Mouse (Mus musculus) induced T-regulatory cell, adult 2 months (primary cell): ENCODE data around the gene Astn2.

ENCODE experiments used
- DNase-seq: peaks from one replicate; pipeline ENCODE4 v3.0.0-alpha.2; 2012; ENCODE audit warnings: low read depth

The Astn2 gene

DNA sequence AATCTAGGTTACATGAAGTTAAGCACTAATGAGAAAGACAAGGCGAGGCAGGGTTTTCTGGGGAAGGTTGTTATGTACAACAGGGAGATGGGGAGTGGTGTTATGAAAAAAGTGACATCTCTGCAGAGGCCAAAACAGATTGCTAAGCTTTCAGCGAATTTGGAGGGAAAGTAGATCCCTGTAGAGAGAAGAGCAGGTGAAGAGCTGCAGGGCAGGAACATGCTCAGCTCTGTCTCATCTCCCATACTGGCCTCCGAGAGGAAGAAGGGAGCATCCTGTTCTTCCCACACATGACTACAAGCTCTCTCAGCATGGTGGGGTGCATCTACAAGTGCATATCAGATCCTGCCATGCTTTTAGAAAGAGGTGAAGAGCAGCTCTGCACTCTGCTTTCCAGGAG, 245.7 kb downstream of the Astn2 start:
- DNase-seq = no peak

DNA sequence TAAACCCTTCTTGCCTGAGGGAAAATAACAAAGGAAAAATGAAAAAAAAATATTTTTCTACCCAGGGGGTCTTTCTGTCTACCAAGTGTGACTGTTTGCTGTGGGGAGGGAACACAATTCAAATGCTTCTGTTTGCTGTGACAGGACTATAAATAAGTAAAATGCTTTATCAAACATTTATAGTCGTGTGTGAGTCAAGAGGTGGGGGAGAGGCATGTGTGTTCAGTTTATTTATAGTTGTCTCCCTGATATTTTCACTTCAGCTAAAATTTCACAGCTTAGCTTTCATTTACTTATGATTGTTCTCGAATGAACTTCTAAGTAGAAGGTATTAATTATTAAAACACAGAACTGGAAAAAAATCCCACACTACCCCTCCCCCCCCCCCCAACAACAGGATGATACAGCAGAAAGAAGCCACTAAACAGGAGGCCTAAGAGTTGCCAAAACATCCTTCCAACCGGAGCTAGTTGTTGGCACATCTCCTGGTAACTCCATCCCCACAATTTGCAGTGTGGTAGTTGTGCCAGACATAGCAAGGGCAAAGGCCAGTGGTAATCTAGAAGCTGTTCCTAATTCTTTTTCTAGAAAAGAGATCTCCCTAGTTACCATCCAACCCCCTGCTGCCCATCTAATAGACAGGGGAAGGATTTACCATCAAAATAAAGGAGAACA, 246.8 kb downstream of the Astn2 start:
- no peak for DNase-seq

DNA sequence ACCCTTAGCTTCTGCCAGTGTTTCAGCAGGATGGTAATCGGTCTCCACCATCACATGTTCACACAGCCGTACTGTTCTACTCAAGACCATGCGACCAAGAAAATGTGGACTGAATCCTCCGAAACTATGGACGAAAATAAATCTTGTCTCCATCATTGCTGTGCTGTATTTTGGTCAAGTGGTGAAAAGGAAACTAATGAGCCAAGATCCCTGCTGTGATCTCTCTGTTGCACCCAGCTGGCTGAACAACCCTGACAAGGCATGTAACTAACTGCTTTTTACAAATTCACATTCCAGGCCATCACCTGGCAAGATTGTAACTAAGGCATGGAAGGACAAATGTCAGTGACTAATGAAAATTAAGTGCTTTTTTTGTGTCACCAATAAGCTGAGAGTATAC, 257.9 kb downstream of the Astn2 start:
- DNase-seq = no peak

DNA sequence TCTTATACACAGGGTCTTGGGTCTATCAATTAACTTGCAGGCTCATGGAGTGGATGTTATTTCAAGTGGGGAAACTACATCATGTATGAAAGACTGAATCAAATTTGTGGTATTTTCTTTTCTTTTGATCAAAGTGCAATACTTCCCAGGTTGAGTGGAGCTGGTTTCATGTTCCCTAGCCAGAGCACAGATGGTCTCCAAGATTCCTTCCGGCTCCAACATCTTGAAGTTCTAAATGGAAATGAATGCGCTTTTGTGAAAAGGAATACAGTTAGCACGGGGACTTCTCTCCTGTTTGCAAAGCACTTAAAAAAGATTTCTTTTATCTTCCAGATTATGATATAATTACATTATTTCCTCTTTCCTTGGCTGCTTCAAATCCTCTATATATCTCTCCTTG, 278.2 kb downstream of the Astn2 start:
- DNase-seq = no peak

DNA sequence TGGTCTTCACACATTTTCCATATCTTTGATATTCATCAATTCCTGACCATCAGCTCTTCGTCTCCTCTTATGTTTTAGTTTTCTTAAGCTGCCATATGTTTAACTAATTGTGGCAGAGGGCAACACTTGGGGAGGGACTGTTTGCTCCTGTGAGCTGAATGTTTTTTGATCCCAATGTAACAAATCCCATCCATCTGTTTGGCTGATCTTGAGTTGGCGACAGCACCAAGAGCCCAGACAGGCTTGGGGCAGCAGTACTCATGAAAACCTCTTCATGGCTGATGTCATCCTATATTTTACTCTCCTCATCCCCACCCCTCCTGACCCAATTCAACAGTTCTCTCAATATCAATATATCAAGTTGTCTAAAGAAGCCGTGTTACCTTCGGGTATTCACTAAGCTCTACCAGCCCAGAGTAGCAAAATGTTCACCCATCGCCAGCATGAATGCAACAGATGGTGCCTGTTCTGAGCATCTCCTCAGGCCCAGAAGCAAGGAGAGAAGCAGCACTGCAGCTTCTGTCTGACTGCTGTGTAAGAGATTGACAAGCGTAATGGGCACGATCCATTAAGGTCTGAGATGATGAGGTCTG, 281.5 kb downstream of the Astn2 start:
- no peak for DNase-seq

DNA sequence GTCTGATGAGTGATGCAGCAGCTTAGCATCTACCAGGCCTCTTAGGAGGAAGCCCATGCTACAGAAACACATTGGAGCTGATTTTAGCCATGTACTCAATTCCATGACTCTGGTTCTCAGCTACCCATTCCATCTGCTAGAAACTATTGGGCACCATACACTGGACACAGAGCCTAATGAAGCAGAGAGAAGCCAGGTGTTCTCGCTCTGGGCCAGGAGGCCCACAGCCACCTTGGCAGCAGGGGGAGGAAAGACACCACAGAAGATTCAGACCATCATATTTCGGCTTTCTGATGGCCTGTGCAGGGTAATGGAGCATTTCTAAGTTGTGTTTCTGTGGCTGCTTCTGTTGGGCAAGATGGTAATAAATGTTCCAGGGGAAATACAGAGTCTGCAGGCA, 290.2 kb downstream of the Astn2 start:
- no peak for DNase-seq

DNA sequence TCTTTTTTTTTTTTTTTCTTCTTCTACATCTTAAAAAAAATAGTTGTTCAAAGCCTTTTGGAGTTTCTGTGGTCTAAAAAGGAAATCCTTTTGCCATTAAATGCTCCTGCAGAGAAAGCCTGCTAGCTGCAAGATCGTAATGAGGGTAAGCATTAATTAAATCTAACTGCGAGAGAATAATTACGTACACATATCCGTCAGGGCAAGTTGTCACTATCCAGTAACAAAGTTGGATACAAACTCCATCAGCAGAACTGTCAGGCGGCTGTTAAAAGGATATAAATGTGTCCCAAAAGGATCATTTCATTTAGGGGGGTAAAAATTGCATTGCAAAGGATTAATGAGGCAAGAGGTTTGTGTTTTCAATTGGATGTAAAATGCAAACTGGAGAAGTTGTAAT, 302.4 kb downstream of the Astn2 start:
- DNase-seq = no peak

DNA sequence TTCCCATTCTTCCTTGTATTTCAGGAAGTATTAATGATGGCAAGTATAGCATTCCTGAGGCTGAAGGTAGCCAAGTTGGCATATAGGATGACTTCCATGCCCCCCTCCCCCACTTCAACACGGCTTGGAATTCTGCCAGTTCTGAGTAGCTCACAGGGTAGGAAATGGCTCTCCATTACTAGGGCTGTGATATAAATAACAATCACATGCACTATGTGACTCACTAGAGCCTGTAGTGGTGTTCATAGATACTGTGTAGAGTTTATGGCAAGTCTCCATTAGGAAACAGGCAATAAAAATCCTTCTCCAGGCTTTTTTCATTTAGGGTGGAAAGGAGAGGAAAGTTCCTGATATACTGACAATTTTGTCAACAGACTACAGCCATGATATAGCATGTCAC, 306.8 kb downstream of the Astn2 start:
- no peak for DNase-seq

DNA sequence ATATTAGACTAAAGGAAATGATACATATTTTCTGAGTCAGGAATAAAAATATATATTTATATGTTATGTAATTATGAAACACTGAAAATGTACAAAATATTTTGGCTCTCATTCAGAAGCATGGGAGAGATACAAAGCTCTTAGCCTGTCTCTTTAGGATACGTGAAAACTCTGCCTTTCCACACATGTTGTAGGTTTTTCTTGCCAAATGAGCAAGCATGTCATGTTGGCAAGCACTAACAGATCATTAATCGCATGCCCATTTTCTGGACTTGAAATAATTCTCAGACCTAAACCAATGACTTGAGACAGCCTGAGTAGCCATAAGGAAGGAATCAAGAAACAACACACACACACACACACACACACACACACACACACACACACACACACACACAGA, 308.3 kb downstream of the Astn2 start:
- no peak for DNase-seq

DNA sequence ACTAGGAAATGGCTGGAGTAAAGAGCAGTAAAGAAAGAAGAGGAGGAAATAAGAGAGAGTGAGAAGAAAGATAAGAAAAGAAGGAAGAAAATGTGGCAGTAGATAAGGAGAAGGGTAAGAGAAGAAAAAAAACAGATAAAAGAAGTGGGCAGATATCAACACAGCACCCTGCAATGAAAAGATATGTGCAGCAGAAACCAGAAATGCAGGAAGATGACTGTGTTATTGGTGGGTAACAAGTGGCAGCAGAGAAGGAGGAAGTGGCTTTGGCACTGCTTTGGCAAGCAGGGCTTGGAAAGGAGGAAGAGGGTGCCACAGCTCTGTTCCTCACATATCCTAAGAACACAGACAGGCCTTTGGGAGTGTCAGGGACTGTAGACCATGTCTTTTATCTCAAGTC, 347.2 kb downstream of the Astn2 start:
- DNase-seq = no peak

DNA sequence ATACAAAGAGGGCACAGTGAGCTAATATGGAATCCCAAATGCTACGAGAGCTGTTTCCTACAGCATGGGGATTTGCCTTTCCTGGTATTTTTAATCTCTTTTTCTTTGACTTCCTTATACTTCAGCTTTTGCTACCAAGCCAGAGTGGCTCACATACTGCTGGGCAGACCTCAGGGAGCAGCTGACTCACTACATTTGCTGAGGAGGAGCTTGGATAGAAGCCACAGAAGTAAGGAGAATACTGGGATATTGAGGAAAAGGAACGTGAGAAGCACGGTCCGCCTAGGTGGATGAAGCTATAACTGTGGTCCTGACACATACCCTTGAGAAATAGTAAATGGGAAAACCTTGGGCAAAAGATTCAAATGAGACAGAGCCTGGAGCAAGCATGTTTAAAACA, 348.7 kb downstream of the Astn2 start:
- DNase-seq = no peak

DNA sequence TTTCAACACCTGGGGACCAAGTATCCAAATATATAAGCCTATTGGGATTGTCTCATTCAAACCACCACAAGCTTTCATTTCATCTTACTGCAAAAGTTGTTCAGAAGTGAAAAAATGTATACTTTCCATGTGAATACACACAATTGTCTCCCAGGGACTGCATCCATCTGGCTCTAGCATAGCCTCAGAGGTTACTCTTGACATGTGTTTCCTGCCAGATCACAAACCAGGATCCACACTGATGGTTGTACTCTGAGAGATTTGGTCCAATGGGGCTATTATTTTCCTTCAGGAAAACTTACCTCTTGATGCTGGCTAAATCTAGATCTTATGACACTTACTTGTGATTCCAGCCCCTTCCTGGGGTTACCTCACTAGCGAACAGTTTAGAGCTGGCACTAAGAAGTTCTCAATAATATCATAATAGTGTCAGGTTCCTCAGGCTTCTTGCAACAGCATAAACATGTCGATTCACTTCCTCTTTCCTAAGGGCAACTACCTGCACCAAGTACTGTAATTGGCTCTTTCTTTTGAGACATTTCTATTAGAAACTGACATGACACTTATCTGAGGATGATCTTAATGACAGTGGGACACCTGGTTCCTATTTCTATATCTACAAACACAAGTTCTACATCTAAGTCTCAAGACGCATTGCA, 361.3 kb downstream of the Astn2 start:
- DNase-seq = no peak

DNA sequence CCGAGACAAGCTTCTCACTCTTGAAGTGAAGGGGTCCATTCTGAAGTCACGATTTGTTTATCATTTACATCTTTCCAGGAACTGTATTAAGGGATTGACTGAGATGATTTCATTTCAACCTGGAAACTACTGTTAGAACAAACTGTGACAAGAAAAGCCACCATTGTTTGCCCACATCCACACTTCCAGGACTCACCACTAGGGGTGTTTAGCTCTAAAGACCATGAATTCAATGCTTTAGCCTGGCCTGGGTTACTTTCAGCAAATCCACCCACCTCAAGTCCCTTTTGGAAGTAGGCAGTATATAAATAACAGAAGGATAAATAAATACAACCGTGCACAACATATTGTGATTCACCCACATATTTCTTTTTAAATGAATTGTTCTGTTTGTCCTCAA, 370.6 kb downstream of the Astn2 start:
- no peak for DNase-seq

DNA sequence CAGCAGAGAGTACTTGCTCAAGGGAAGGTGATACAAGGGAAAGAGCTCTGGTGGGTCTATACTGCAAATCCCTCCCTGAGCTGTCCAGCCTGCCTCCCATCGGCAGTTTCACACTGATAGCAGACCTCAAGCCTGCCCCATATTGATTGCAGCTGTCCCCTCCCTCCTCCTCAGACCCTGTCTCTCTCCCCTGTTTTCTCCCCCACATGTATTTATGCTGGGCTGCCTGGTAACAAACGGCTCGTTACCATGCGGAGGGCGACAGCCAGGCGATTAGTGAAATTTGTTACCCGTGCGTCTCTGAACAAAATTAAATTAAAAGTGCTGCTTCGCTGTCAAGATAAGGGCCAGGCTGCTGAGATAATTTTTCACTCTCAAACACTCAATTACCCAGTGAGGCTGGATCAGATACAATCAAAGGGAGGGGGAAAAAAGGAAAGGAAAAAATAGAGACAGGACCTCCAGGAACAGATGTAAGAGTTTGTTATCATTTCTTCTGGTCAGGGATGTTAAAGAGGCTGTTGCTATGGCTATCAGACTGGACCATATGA, 373.0 kb downstream of the Astn2 start:
- DNase-seq = no peak

DNA sequence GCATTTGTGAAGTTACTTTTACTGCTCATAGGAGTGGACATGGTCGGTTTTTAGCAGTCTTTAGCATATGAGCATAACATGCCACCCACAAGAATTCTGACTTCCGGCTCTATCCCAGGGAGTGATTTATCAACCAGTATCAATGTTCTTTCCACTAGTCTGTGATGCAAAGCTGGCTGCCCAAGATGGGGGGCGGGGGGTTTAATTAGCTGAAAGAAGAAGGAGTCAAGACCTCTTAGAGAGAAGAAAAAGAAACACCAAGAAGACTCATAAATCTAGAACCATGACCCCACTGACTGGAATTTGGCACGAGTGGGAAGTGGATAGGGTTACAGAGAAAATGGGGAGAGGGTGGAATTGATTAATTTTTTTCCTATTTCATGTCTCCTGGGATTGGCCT, 374.5 kb downstream of the Astn2 start:
- no peak for DNase-seq

DNA sequence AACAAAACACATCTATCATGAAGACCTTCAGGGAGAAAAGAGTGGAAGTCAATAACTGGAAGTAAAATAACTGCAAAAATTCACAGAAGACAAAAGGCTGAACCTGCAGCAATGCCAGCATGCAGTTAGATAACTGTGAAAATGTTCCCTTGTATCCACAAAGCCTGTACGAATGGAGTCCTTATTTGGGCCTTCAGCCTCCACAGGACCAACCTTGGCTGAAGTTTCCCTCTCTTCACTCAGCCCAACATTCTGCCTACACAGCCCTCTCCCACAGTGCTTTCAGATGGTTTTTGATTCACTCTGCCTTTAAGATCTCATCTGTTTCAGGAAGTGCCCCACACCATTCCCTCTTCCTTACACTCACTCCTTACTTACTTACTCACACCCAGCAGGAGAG, 376.5 kb downstream of the Astn2 start:
- no peak for DNase-seq

DNA sequence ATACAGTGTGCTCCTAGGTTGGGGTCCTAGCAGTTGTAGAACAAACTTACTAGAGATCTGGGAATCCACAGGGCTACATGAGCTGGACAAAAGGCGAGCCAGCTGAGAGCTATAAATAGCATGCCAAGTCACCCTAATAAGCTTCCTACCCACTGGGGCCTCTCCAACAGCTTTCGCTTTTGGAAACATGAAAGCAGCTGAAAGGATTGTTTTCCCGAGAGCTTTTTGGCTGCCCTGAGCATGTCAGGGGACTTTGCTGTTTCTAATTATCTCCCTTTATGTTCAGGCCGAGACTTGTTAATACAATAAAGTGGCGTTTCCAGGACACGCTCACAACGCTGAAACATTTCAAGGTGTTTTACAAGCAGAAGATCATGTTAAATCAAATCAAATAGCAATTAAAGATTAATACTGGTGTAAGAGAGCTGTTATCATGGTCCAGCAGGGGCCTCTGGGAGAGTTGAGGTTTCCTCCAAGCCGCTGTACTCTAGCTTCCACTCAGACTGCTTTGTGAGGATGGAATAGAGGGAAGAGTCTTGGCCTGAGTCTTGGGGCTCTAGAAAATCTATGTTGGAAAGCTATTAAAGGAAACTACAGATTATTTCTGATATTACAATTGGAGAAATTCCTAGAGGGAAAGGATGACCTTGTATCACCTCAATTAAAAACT, 378.9 kb downstream of the Astn2 start:
- DNase-seq = no peak

DNA sequence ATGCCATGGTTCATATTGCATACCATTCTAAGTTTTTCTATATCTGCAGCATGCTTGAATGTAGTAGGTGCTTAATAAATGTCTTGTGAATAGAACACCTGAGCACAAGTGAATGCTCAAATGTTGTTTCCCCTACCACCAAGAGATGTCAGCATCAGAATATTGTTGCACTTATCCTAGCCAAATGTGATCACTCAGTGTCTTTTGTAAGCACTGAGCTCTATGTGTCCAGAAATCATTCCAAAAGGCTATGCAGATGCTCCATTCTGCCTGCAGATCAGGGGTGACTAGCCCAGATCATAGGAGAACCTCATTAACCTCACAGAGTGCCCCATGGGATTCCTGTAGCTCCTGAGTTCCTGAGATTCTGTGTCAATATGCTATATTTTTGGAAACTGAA, 401.5 kb downstream of the Astn2 start:
- DNase-seq = no peak

DNA sequence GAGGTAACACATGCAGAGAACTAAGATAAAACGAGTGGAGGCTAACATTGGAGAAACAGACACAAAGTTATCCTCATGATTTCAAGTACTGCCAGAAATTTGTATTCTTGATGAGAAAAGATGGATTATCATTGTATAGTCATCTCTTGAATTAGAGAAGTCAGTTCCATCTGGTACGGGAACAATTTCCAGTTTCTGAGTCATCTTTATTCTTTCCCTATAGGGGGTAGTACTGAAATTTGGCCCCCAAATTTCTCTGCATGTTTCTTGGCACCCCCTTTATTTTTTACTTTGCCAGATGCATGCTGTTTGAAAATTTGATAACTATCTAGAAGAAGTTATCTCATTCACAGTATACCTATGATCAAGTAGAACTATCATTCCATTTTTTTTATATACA, 420.8 kb downstream of the Astn2 start:
- no peak for DNase-seq

DNA sequence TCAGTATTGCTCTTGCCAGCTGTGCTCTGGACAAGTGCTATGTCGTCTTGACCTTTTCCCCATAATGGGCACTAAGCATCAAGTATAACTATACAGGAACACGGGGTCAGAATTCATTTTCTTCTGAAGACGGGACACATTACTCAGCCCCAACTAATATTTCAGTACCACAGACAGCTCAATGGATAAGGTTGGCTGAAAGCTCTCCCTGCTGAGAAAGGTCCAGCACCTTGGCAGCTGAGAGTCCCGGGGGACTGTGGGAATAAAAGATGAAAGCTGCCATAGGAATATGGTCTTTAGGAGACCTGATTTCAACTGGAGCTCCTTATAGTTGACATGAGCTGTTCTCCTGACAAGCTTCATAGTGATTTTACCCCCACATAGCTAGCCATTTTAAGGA, 421.5 kb downstream of the Astn2 start:
- DNase-seq = no peak

DNA sequence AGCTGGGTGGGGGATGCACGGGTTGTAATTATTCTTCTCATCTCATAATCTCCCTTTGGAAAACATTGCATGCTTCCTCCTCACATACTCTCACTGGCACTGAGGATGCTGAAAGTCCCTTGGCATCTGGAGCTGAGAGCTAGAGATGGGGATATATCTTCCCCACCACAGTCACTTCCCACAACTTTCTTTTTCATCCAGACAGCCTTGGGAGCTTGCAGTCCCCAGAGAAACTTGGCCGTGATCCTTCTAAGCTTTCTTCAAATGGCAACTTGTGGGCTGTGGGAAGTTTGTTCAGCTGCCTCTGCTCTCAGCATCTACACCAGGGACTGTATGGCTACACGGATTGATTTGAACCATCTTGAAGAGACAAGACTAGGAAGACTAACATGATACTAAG, 428.2 kb downstream of the Astn2 start:
- no peak for DNase-seq

DNA sequence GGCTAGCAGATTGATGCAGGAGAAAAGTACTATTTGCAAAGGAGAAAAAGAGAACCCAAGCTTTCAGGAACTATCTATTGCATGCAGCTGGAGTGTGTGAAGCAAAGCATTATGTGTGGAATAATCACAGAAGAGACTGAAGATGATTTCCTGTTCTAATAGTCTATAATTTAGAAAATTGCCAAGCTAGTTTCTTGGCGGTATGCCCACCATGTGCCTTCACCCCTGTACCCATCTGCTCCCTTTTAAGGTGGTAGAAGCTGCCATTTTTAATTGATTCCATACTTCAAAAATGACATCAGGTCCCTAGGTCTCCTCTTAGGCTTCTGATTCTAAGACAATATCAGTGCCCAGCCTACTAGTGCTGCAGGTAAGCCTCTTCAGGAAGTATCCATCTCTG, 432.0 kb downstream of the Astn2 start:
- no peak for DNase-seq

DNA sequence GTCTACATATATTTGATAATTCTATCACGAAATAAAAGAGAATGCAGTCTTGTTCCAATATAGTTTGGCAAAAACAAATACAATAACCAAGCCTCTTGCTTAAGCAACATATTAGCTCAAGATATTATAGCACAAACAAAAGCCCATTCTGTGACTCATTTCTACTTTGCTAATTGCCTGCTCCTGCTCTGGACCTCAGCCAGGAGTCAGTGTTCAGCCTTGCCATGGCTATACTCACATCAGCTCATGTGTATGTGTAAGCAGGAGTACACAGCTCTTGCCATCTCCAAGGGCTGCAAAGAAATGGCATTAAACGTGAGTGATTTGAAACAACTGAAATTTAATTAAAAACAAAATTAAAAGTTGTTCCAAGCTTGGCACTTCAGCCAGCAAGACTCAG, 435.1 kb downstream of the Astn2 start:
- no peak for DNase-seq
